Mouse (Mus musculus) megakaryocyte, embryonic 14.5 days (primary cell): ENCODE measurements at regions not wholly inside any gene's neighbourhood (a gene's known extent, or its start where the extent isn't known, plus 50 kb on each side); places are given as distances from the start of the nearest gene placed in this dataset.

Experiments
- H3K27me3 ChIP-seq: replicated peaks from 2 replicates; pipeline ENCODE3; 2012; ENCODE audit warnings: inconsistent platforms
- H3K36me3 ChIP-seq: replicated peaks from 2 replicates; pipeline ENCODE3; 2012; ENCODE audit warnings: low read length, inconsistent platforms, mixed read lengths
- H3K4me1 ChIP-seq: 2 replicates; pipeline ENCODE4 v1.6.1; 2012; ENCODE audit warnings: inconsistent platforms
- H3K4me3 ChIP-seq: replicated peaks from 2 replicates; pipeline ENCODE3; 2012; ENCODE audit warnings: moderate library complexity, mild to moderate bottlenecking, inconsistent platforms
- H3K9me3 ChIP-seq: 2 replicates; pipeline ENCODE4 v1.6.1; 2012; ENCODE audit warnings: inconsistent platforms
- FLI1 ChIP-seq: IDR thresholded peaks from 2 replicates; pipeline ENCODE4 v1.6.1; 2012; ENCODE audit warnings: low read length, inconsistent platforms, mixed read lengths
- GATA1 ChIP-seq: IDR thresholded peaks from 3 replicates; pipeline ENCODE4 v1.6.1; 2012; ENCODE audit warnings: mixed read lengths, low read length, inconsistent platforms, borderline replicate concordance

DNA sequence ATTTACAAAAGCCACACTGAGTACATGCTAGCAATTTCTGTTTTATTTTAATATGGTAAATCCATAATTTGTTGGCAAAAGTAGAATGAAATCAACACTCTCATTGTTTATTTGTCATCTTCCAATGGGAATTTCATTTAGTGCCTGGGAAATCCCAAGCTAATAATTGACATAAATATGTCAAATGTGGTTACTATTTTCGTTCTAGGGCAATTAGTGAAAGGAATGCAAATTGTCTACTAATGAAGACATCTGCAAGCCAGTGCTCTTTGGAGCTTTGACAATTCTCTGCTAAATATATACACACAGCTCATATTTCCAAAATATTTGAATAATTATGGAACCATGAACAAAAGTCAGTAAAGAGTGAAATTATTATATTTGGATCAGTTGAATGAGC, 134.8 kb upstream of the 4933436I01Rik start:
- Histone ChIP-seq H3K9me3 (no peaks in the 10 kb centered on the region), H3K27me3 (no peaks in the 10 kb centered on the region), H3K36me3 (no peaks in the 10 kb centered on the region), H3K4me1 (no peaks in the 10 kb centered on the region), H3K4me3 (no peak overlapping the region)
- TF ChIP-seq FLI1: no peak
- no peak for TF ChIP-seq GATA1

DNA sequence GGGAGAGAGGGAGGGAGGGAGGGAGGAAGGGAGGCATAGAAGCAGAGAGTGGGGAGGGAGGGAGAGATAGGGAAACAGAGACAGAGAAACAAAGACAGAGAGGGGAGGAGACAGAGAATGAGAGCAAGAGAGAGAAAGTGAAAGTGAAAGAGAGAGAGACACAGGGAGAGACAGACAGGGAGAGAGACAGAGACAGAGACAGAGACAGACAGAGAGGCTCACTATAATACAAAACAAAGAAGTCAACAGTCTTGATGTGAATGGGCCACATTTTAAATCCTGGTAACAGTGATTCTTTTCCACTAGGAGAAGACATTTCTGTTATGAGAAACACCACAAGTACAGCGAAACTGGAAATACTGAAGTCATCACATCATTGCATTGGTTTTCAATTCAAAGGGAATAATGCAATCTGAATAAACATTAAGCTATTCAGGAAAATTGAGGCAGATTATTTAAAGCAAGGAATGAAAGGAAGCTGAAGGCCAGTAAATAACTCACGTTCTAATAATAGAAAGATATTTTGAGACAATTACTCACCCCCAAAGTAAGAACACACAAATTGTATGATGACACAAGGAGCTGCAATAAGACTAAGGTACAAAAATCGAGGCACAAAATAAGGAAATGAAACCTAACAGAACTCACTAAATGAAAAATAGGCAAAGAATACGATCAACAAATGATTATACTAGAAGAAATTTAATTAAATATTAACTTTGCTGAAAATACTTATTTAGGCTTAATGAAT, 122.9 kb upstream of the 4933436I01Rik start:
- no peaks in the 10 kb centered on the region for H3K27me3 ChIP-seq

More for the DNA sequence above, 122.9 kb upstream of the 4933436I01Rik start:
- no peak for TF ChIP-seq GATA1
- H3K9me3 ChIP-seq: no peaks in the 10 kb centered on the region
- H3K36me3 ChIP-seq: no peaks in the 10 kb centered on the region
- no peaks in the 10 kb centered on the region for H3K4me1 ChIP-seq
- H3K4me3 ChIP-seq: peak overlapping the region; percentile 84
